Mouse (Mus musculus) ES-E14 (cell line): ENCODE results near the gene Bcl11b.

Experiments
- CHD2 ChIP-seq: IDR thresholded peaks from 2 replicates; pipeline ENCODE4 v1.6.1; 2014; ENCODE audit warnings: mild to moderate bottlenecking, low read depth, low read length, inconsistent platforms
- HCFC1 ChIP-seq: IDR thresholded peaks from 2 replicates; pipeline ENCODE4 v1.6.1; 2012; ENCODE audit warnings: low read length, inconsistent platforms, borderline replicate concordance; ENCODE audit not compliant: insufficient read depth
- MAFK ChIP-seq: IDR thresholded peaks from 2 replicates; pipeline ENCODE4 v1.6.1; 2014; ENCODE audit warnings: mild to moderate bottlenecking, low read depth, low read length, inconsistent platforms; ENCODE audit not compliant: insufficient read depth
- ZC3H11A ChIP-seq: IDR thresholded peaks from 2 replicates; pipeline ENCODE4 v1.6.1; 2012; ENCODE audit warnings: low read depth, mild to moderate bottlenecking, inconsistent platforms, low read length, borderline replicate concordance
- ZNF384 ChIP-seq: IDR thresholded peaks from 2 replicates; pipeline ENCODE4 v1.6.1; 2012; ENCODE audit warnings: low read depth, low read length, inconsistent platforms

DNA sequence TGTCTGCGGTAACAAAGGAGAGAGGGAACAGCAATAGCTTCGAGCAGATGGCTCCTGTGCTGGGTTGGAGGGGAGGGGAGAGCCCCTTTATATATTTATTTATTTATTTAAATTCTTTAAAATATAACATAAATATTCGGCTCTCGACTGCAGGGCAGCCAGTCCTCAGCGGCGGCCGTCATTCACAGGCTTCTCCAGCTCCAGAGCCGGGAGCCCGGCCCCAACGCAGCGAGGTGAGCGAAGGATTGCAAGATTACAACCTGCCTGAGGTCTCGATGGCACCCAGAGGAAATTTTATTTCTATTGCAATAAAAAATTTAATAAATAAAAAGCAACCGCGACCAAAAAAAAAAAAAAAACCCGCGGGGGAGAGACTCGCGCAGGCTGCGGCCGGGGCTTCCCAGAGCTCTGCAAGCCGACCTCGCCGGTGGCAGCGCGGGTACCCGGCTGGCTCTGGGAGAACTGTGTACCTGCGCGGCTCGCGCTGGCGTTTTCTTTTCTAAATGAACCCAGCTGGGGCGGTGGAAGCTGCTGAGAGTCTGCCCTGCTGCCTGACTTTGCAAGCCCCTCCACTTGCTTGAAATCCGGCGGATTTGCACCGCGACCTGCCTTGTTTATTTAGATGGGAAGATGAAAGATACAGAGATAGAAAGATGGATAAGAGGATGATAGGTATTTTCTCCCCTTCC lies 1.6 kb downstream of the Bcl11b start:
- TF ChIP-seq HCFC1 (no peak), CHD2 (no peak), ZNF384 (no peak), ZC3H11A (no peak), MAFK (no peak)
